Mouse (Mus musculus) embryo, embryonic 11 days (tissue): Measurements from ENCODE around the gene Astn2.

ENCODE experiments used
- DNase-seq: peaks from one replicate; pipeline ENCODE4 v3.0.0-alpha.2; 2015

The Astn2 gene

GRCm38 (mm10) chr4:65959188-65959759 lies 445.1 kb downstream of the Astn2 start:
- DNase-seq, result no peak

GRCm38 (mm10) chr4:65958369-65959187 lies 445.8 kb downstream of the Astn2 start:
- no peak for DNase-seq

GRCm38 (mm10) chr4:65951918-65952317 lies 452.5 kb downstream of the Astn2 start:
- no peak for DNase-seq

- no peak for DNase-seq
These were observed 457.2 kb downstream of the Astn2 start for GRCm38 (mm10) chr4:65947141-65947649.

- no peak for DNase-seq
These were observed 458.4 kb downstream of the Astn2 start for GRCm38 (mm10) chr4:65946021-65946420.

- DNase-seq, result no peak
These were observed 473.5 kb downstream of the Astn2 start for GRCm38 (mm10) chr4:65930901-65931300.

- no peak for DNase-seq
These were observed 484.1 kb downstream of the Astn2 start for GRCm38 (mm10) chr4:65920294-65920693.

GRCm38 (mm10) chr4:65916027-65917008 lies 488.1 kb downstream of the Astn2 start:
- no peak for DNase-seq

GRCm38 (mm10) chr4:65912247-65912942 lies 492.0 kb downstream of the Astn2 start:
- no peak for DNase-seq

GRCm38 (mm10) chr4:65907660-65908059 lies 496.8 kb downstream of the Astn2 start:
- DNase-seq, result no peak

GRCm38 (mm10) chr4:65904963-65905362 lies 499.4 kb downstream of the Astn2 start:
- no peak for DNase-seq

GRCm38 (mm10) chr4:65896092-65897027 lies 508.1 kb downstream of the Astn2 start:
- DNase-seq, result peak; percentile 78

- DNase-seq, result peak; percentile 16
These were observed 515.9 kb downstream of the Astn2 start for GRCm38 (mm10) chr4:65888332-65888993.

GRCm38 (mm10) chr4:65886862-65887261 lies 517.5 kb downstream of the Astn2 start:
- DNase-seq, result no peak

GRCm38 (mm10) chr4:65885921-65886320 lies 518.5 kb downstream of the Astn2 start:
- no peak for DNase-seq

- no peak for DNase-seq
These were observed 530.1 kb downstream of the Astn2 start for GRCm38 (mm10) chr4:65874236-65874781.

GRCm38 (mm10) chr4:65864551-65864950 lies 539.9 kb downstream of the Astn2 start:
- DNase-seq, result no peak

- no peak for DNase-seq
These were observed 561.2 kb downstream of the Astn2 start for GRCm38 (mm10) chr4:65843191-65843590.

- peak; percentile 70 for DNase-seq
These were observed 564.8 kb downstream of the Astn2 start for GRCm38 (mm10) chr4:65839550-65840000.

- DNase-seq, result no peak
These were observed 565.6 kb downstream of the Astn2 start for GRCm38 (mm10) chr4:65838781-65839180.
